Mouse (Mus musculus) gonadal fat pad, adult 2 months (tissue): ENCODE data around the gene Arhgap42. TPM values are rescaled to one million over a fixed set of nuclear protein-coding genes. Genes with fewer than 3 reads are reported as not detected.

ENCODE experiments used
- DNase-seq: peaks from one replicate; pipeline ENCODE4 v3.0.0-alpha.2; 2012; ENCODE audit warnings: low read depth
- polyA plus RNA-seq: library from polyadenylated mRNA; depleted of rRNA; stranded (reverse); fragments of >200 nt; gene quantifications from 2 replicates; pipeline ENCODE4 v1.2.3, GENCODE M21; 2012

The Arhgap42 gene
- polyA plus RNA-seq, 1 experiment, result 3.5 TPM

DNA sequence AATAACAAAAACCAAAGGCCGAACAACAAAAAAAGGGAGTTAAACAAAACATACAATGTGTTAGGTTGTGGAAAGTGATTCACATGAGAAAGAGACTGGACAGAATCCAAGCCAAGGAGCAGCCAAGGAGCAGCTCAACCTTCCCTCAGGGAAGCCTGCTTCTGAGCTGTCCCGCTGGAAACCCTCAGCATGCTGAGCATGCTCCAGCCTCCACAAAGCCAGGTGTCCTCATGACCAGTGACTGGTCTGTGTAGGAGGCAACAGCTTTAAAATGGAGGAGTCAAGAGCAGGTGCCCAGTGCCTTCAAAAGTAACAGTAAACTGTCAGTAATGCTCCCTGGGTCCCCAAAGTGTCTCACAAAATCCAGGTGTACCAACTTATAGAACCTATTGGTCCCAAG, 28.4 kb downstream of the Arhgap42 start:
- DNase-seq, result peak; percentile 77

DNA sequence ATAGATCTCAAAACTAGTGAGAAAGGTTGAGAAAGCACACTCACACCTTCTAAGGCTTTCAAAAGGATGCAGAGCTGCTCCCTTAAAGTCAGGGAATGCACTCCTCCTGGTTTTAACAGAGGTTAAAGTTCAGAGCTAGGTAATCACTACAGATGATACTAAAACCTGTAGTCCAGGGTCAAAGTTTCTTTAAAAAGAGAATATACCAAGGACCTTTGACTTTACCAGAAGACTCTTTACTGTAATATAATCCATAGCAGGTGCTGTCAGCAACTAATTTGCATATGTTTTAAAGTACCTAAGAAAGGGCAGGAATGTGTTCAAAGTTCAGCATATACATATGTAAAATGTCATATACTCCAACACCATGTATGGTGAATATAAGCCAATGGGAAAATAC, 30.7 kb downstream of the Arhgap42 start:
- DNase-seq, result no peak

DNA sequence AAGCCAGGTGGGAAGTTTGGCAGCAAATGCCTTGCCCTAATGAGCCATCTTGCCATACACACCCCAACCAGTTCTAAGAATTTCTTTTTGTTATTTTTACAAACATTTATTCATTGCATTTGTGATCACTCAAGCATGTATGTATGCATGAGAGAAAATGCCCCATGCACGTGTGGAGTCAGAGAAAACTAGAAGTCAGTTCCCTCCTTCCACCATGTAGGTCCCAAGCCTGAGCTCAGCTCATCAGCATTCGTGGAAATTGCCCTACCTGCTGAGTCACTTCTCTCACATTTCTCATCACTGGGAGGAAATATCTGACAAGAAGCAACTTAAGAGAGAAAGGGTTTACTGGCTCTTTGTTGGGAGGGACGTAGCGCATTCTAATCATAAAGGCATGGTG, 31.6 kb downstream of the Arhgap42 start:
- DNase-seq, result no peak

DNA sequence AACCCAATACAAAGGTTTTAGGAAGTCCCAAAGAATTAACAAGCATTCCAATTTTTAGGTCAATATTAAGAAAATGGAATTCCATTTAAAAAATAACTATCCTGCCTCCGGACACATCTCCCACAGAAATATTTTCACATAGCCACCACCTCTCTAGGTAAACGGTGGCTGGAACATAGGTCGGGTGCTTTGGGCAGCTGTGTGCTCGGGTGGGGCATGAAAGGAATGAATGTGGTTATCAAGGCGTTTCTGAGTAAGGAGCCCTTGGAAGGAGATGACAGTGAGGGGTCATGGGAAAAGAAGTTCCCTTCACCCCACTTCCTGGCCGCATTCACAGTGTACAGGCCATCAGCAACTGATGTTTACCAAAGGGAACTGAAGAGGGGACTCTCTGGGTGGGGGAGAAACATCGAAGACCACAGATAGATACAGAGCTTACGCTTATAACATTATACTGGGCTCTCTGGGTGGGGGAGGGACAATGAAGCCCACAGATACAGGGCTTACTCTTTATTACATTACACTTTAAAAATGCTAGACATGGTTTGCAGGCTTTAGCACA, 38.0 kb downstream of the Arhgap42 start:
- DNase-seq, result no peak

DNA sequence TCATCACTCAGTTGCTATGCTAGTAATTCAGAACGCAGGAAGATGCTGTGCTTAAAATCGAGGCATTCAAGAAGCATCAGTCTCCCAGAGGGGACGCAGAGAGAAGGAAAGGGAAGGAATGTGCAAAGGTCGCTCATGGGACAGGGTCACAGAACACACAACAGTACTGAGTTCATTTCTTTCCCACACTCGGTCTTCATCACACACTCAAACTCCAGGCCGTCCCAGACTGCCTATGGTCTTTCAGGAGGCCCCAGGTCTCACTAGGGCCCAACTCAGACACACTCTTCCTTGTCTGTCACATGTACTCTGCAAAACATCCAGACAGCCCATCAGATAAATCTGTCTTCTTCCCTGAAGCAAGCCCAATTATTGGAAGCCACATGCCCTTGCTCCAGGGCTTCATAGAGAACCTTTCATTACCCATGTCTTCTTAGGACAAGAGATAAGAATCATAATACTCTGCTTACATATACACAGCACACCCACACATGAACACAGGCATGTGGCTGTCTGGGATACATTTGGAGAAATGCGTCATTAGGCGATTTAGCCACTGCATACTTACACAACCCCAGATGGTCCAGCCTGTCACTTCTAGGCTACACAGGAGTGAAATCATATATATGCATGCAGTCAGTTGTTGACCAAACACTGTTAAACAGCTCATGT, 39.6 kb downstream of the Arhgap42 start:
- DNase-seq, result peak; percentile 94

DNA sequence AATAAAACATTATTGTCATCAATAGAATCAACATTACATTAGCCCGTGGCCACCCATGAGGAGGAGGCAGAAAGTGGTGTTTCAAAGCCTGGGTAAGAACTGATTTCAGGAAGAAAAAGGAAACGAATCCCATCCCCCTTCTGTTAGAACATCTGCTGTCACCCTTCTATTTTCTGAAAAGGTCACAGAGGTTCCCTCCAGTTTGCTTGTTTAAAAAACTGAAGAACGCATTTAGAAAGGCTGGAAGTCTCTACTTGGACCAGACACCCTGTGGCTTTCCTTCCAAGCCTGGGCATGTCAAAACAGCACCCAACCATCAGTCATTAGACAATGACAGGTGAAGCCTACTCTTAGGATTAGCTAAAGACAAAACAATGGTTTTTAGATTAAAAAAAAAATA, 40.3 kb downstream of the Arhgap42 start:
- no peak for DNase-seq

DNA sequence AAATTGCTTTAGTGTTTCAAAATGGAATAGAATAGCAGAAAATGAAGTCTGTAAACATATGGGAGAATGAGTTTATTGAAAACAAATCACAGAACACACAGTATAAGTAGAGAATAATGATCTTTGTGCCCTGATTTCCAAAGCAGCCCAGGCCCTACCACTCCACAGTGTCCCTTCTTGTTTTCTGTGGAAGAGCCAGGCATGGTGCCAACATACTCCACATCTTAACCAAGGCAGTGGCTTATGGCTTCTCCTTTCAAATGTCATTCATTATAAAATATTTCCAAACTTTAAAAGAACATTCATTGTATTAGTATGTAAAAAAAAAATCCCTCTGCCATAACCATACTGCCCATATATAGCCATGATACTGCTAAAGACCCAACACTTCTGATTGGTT, 42.9 kb downstream of the Arhgap42 start:
- no peak for DNase-seq

DNA sequence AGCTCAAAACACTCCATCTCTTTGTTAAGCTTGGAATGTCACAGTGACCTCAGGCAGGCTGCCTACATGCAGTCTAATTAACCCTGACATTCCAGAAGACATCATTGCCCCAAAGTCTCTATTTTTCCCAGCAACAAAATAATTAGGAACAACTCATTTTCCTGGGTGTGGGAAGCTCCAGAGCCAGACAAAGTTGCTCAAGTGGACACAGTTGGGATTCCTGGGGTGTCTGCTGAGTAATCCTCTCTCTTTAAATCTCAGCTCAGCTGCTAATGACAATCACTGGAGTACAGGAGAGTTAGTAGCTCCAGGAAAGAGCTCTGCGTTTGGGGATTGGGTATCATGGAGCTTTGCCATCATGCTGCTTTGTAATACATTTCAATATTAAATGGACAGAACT, 44.4 kb downstream of the Arhgap42 start:
- DNase-seq, result no peak

DNA sequence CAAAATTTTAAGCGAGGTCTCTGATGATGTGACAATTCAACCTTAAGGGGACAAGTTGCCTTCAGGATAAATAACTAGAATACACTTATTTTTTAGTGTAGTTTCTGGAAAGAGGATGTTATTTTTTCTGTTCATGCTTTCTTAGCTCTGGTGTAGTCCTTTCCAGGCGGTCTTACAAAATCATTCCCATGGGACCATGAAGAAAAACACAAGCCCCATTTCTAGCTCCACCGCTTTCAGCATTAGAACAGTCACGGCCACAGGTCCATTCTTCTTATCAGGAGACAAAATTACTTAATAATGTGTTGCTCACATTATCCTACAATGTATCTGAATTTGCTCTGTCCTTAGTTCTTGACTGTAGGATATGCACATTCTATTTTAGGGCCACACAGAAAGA, 46.2 kb downstream of the Arhgap42 start:
- no peak for DNase-seq

DNA sequence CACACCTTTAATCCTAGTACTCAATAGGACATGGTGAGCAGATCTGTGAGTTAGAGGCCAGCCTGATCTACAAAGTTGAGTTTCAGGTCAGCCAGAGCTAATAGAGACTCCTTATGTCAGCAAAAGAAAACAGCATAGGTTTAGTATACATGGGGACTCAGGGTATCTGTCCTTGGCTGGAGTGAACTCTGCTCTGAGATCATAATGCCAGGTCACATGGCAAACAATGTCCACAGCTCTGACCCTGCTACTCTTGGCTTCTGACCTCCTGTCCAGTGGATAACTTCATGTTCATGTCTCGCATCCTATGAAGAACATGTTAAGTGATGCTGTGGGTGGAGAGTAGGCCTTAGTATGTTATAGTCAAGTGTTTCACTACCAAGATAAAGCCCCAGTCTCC, 48.1 kb downstream of the Arhgap42 start:
- DNase-seq, result no peak

DNA sequence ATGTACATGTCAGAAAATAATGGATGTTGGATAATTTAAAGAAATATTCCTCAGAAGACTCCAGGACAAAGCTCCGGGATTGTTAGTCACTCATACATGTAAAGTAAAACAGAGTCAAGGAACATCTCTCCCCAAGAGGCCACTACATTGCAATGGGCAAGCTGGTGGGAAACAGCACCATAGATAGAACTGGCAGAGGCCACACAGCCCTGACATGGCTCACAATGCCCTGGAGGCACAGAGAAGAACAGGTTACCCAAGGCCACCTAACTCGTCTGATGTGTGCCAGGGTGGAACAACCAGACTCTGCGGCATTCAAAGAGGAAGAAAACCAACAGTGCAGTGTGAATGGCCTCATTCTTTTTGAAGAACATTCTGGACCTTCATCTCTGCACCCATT, 50.7 kb downstream of the Arhgap42 start:
- DNase-seq, result peak; percentile 50

DNA sequence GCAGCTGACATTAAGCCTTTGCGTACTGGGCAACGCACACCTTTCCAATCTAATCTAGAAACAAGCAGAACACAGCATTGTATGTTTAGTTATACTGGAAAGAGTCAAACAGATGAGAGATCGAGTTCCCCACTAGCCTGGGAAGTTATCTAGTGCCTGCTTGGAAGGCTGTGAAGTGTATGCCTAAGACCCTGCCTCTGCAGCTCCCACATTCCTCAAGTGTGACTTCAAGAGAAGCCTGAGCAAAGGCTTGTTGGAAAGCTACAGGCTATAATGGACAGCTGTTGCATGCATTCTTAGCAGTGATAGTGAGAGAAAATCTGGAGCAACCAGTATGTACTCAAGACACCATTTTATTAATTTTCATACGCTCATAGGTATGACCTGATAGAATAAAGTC, 61.2 kb downstream of the Arhgap42 start:
- DNase-seq, result no peak

DNA sequence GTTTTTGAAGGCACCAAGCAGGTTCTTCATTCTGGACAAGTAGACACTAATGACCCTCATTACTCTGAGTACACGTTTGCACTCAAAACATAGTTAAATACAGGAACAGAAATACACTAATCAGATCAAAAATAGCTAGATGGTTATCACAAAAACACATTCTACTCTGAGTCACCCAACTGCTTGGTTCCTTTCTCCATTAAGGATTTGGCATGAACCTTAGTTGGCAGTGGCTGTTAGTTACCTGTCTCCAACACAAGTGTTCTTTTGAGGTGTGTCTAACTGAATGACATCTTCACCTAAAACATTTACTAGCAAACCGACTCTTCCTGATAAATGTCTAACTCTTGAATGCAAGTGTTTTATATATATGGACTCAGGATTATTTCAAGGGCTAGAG, 64.0 kb downstream of the Arhgap42 start:
- DNase-seq, result peak; percentile 61

DNA sequence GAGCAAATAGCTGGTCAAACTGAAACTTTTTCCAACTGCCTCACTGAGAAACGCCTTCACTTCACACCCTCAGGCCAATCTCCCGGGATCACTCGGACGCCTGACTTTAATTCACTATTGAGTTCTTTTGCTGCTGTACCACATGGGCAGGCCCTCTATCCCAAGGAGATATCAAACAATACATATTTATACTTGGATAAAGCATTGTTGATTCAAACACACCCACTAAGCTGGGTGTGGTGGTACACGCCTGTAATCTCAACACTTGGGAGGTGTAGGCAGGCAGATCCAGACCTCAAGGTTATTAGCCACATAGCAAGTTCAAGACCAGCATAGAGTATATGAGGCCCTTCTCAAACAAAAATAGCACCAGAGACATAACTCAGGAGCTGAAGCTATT, 64.7 kb downstream of the Arhgap42 start:
- DNase-seq, result no peak

DNA sequence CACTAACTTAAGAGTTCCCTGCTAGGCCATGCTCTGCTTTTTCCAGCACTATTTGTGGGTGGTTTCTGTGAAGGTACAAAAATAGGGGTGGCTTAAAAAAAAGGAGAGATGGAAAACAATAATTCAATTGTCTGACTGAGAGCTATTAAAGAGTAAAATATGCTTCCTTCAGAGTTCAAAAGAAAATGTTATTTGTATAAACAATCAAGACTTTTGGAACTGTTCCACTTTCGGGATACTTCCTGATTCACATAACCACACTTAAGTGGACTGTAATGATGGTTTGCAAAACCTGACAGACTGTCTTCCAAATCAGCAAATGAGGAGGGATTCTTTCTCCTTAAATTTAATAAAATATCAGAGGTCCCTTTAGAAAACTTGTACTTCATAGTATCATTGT, 65.8 kb downstream of the Arhgap42 start:
- no peak for DNase-seq

DNA sequence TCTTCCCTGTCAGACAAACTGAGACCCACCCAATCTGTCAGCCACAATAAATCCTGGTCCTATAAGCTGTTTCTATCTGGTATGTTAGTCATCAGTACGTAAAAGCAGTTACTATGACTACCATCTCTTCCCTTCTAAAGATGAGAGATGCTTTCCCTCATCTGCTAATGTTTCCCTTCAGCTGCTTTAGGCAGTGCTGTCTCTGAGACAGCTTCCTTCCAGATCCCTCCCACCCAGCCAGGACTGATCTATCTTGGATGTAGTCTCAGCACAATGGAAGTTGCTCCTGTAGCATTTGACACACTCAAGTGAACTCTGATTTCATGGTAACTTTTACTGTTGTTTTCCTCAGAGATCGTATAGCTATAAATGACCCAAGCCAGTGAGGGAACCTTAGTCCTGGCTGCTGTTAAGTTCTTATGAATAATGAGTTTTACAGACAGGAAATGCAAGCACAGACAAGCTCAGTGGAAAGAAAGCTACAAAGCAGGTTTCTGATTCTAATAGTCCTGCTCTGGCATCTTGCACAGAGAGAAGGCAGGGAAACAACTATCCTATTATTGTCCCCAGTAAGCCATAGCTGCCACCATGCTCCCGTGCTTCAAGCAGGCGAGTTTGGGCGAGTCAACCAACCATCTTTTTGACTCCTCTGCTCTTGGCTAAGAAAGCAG, 67.6 kb downstream of the Arhgap42 start:
- peak; percentile 67 for DNase-seq

DNA sequence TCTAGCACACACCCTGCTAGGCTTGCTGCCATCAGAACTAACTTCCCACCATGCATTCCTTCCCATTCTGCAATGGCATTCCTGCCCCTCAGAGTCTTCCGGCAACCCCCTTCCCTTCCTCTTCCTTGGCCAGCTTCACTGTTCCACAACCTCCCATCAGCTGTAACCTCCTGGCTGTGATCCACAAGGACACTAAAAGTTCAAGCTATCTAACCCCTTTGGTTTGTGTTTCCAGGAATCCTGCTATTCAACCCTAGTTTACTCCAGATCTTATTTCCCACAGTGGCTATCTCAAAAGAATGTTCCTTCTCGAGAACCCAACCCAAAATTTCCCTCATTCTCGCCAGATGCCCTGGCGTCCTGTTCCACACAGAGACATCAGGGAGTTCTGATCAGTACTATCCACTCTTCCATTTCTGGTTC, 73.2 kb downstream of the Arhgap42 start:
- no peak for DNase-seq

DNA sequence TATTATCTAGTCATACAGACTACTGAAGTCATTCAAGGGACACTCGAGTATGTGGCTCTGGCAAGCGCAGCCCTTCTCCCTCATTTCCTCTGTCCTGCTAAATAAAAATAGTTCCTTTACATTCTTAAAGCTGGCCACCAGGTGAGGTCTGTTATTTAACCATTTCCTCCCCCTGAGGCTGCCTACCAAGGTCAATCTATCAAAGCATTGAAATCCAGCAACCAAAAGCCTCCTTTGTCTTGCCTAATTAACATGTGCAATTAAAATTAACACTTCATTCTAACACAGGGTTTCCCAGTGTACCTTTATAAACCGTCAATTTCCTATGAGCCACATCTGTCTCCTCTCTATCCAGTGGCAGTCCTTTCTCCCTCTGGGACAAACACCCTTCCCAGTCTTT, 78.2 kb downstream of the Arhgap42 start:
- DNase-seq, result no peak

DNA sequence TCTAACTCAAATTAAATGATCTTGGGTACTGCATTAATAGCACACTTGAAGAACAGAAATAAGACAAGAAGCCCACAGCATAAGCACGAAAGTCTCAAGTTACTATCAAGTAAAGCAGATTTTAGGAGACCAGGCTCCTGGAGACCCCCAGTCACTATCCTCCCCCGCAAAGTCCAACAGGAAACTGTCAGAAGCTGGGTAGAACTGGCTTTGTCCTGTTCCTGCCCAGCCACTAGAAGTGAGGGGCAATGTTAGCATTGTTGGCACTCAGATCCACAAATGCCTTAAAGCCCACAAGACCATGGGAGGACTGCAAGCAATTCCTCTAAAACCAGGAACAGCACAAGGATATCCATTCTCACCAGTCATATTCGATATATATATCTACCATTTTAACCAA, 80.7 kb downstream of the Arhgap42 start:
- DNase-seq, result no peak

DNA sequence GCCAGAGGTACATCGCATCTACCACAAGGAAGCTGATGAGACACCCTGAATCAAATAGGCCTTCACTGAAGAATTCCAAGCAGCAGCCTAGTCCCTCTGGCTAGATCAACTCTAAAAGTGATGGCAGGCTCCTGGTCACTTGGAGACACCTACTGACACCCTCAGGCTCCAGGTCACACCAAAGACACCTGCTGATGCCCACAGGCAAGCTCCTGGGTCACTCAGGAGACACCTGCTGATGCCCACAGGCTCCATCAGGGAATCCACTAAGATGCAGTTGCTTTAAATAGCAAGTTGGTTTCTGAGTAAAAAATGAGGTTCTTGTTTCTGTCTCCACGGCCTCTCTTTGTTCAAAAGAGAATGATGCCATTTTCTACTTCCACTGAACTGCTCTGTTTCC, 81.5 kb downstream of the Arhgap42 start:
- no peak for DNase-seq

DNA sequence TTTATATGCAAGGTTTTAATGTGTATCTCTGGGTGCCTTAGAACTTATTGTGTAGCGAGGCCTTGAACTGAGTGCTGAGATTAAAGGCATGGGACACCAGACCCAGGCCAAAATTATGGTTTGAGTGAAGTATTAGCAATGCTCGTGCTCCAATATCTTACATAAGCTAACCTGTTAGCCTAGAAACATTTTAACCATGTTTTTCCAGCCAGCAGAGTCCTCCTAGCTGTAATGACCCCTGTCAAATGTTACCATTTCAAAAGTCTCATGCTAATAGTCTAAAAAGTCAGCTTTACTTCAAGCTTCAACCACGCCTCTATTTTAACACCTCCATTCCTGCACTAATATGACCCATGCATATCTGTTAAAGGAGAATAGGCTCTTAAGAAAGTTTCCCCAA, 84.3 kb downstream of the Arhgap42 start:
- no peak for DNase-seq

DNA sequence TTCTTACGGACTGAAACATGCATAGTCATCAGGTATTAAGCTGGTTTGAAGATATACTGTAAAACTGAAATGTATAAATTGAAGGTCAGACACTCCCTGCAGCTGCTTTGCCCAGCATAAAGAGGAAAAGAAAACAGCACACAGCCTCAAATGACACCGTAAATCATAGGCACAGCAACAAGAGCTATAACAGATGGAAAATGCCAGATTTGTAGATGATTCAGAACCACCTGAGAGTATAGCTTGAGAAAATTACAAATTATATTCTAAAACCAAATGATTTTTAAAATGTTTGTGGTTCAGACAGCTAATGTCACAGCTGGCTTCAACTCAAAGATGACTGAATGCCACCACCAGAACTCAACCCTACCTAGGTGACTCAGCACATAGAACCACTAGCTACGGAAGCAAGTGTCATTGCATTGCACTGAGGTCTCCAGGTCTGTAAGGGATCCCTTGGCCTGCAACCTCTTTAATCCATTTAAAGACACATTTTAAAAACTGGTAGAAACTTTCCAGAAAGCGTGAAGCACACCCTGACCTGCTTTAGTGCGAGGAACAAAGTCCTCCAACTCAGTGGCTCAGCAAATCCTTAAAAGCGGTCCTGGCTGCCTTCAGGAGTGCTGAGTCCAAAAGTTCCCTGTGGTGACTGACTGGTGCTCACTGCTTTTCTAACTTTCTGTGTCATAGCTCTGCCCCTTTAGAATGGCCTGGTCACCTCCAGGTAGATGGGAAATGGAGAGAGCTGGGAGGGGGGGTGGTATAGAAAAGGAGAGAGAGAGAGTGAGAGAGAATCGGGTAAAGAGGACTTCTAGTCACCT, 94.4 kb downstream of the Arhgap42 start:
- DNase-seq, result no peak

DNA sequence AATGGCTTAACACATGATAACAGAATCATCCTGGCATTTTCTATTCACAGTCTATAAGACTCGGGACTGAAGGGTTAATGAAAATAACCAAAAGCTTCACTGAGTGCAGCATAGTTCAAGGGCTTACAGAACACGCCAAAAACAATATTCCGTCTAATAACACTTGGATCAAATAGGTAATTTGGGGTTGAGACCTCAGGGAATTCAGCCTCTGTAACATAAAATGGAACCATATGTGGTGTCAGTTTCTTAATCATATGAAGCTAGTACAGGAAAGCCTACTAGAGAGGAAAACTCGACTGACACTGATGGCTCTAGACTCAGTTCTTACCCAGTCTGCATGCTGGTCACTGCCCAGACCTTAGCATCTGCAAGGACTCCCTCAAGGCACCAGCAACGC, 95.8 kb downstream of the Arhgap42 start:
- DNase-seq, result peak; percentile 46
